Mouse (Mus musculus): ENCODE results near the gene Lst1.

Gene Lst1

DNA sequence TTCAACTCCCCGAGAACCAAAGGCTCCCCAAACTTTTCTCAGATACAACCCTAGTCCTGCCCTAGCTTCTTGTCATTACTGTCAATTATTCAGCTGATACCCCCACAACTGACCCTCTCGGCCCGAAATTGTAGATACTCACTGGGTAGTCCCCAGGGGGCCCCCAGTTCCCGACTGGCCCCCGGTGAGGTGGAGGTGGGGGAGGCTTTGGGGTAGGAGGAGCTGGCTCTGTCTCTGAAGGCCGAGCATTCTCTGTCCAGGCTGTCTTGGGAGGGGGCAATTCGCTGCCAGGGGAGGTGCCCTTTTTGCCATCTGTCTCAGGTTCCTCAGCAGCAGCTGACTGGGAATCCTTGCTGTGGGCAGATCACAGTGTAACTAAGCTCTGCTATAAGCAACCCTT, 28.6 kb downstream of the Lst1 start:
- ATAC-seq (ENCODE audit: low TSS enrichment): no peak

DNA sequence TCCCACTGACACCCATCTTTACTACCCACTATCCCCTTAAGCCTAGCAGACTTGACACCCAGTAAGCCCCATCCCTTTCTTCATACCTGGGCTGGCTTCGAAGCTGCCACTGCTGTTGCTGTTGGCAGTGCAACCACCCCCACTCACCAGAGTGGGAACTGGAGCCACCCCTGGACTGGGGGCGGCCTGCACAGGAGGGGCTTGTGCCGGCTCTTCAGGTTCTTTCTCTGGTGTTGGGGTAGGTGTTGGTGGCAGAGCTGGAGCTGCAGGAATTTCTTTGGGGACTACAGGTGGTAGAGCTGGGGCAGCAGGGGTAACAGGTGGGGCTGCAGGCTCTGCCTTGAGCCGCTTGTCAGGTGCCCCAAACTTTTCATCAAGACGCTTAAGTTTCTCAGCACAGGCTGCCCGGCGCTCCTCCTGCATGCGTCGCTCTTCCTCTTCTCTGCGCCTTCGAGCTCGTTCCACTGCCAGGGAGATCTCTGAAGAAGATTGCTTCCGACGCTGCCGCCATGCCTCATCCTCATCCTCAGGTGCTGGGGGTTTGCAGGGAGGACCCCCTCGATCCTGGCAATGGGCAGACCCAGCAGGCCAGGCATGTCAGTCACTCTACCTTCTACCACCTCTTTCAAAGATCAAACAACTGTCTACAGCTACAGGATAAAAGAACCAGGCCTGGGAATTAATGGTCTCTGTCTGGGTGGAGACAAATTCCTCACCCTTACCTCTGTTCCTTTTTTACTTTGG, 29.2 kb downstream of the Lst1 start:
- no peak for ATAC-seq (ENCODE audit: low TSS enrichment)

DNA sequence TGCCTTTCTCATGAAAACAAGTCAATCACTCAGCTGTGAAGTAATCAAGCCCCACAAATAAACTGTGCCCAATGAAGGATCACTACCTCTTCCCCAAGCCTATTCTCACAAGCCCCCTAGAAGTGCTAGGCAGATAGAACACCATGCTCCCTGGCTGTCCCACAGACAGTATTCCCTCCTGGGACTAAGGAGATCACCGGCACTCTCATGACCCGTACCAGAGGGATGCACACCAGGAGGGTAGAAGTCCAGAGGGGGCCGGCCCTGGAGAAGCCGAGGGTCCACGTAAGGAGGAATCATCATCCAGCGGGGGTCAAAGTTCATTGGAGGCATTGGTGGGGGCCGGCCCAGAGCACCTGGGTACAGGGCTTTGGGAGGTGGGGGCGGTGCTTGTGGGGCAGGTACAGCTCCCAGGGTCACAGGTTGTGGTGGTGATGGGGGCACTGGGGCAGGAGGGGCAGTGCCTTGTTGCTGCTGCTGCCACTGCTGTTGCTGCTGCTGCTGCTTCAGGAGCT, 30.5 kb downstream of the Lst1 start:
- no peak for ATAC-seq (ENCODE audit: low TSS enrichment)

DNA sequence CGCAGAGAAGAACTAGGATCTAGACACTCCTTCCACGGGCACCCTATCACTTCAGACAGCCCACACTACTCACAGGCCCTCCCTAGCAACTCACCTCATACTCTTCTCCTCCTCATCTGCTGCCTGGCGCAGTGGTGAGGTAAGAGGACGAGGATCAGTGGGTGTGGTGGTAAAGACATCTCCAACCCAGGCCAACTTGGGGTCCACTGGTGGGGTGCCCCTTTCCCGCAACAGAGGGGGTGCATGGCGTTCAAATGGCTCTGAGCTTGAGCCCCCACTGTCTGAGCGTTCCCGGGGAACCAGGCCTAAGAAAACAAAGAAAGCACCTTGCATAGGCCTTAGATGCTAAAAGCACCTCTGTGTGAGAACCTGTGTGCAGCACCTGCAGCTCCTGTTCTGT, 31.0 kb downstream of the Lst1 start:
- ATAC-seq (ENCODE audit: low TSS enrichment): no peak

DNA sequence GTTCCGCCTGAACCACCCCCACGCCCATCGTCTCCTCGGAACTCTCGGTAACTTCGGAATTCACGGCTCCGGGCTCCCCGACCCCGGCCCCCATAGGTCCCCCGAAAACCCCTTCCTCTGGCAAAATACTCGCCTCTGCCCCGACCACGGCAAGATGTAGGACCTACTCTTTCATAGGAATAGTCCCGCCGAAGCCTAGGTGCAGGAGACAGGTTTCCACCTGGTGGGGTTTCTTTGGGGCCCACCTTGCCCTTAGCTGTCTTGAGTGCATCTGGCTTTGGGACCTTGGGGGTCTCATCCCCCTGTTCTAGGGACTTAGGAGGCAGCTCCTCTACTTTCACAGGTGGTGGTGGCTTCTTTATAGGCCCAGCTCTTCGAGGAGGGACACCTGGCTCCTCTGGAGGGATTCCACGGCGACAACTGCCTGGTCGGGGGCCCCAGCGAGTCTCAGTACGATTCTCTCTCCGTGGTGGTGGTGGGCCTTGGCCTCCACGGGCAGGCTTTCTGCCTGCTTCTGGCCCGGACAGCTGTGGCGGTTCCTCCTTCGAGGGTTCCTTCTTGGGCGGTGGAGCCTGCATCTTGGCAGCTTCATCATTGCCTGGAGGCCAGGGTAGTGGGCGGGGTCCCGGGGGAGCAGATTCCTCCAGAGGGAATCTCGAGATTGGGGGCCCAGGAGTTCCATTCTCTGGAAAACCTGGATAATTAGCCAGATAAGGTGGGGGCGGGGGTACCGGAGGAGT, 31.6 kb downstream of the Lst1 start:
- ATAC-seq (ENCODE audit: low TSS enrichment): no peak

DNA sequence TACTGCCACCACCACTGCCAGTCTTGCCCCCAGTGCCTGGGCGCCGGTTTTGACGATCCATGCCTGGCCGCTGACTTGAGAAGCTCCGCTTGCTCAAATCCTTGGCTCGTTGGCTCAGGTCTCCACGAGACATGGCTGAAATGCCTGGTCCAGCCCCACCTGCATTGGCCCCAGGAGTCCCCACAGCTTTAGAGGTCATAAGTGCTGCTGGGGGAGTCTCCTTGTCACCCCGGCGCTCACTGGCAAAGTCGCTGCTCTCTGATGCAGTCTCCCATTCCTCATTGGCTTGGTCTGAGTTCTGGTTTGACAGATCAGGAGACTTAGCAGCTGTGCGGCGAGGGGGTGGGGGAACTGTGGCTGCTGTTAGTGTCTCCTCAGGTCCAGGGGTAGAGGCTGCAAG, 32.8 kb downstream of the Lst1 start:
- no peak for ATAC-seq (ENCODE audit: low TSS enrichment)

DNA sequence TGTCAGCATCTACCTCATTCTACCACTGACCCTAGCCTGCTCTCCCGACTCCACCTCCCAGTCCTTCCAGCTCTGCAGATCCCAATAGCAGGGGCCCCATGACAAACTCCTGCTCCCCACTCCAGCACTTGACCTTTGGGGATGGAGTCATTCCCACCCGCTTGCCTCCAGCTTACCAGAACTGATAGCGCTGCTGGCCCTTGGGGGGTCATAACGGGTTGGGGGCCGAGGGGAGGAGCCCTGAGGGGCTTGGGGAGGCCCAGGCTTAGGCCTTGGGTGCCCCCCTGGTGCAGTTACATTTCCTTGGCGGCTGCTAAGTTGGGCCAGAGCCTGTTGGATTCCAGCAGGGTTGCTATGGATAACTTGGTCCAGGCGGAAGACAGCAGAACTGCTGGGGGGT, 33.6 kb downstream of the Lst1 start:
- no peak for ATAC-seq (ENCODE audit: low TSS enrichment)

DNA sequence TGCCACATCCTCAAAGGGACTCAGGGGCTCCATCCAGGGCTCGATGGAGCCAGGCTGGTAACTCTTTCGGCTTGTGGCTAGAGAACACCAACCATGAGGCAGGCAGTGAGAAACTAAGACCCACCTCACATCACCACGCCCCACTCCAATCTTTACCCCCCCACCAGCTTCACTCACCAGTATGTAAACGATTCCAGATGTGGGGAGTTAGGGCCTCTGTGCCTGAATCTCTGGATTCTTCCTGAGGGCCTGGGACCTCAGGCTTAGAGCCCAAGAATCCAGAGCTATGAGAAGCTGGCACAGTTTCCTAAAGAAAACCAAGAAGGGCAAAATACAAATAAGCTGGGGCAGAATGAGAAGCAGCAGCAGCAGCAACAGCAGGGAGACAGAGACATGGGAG, 34.3 kb downstream of the Lst1 start:
- ATAC-seq (ENCODE audit: low TSS enrichment): no peak

DNA sequence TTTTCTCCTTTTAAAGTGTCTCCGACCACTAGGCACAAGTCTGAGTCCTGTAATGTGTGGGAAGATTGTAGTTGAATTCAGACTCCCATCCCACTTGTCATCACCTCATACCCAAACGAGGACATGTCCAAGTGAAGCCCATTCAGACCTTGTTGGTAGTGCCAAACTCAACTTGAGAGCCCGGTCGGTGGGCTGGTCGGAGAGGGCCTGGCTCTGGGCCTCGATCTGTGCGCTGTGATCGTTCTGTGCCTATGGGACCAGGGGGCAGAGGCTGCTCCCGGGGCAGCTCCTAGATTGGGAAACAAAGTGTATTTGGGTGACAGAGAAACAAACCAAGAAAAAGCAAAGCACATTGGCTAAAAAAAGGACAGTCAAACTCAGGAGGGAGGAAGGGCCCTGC, 35.2 kb downstream of the Lst1 start:
- no peak for ATAC-seq (ENCODE audit: low TSS enrichment)

DNA sequence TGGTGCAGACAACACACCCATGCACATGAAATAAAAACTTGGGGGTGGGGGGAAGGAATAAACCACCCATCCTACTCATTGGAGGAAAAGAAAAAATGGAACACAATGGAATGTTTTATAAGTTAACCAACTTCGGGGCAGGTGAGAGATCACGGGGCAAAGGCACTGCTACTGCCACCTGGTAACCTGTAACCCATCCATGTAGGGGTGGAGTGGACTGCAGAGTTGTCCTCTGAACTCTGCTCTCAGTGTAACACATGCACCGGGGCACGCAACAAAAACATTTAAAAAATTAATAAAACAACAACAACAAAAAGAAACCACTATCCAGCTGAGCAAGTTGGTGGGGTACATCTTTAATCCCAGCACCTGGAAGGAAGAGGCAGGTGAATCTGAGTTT, 36.1 kb downstream of the Lst1 start:
- no peak for ATAC-seq (ENCODE audit: low TSS enrichment)

DNA sequence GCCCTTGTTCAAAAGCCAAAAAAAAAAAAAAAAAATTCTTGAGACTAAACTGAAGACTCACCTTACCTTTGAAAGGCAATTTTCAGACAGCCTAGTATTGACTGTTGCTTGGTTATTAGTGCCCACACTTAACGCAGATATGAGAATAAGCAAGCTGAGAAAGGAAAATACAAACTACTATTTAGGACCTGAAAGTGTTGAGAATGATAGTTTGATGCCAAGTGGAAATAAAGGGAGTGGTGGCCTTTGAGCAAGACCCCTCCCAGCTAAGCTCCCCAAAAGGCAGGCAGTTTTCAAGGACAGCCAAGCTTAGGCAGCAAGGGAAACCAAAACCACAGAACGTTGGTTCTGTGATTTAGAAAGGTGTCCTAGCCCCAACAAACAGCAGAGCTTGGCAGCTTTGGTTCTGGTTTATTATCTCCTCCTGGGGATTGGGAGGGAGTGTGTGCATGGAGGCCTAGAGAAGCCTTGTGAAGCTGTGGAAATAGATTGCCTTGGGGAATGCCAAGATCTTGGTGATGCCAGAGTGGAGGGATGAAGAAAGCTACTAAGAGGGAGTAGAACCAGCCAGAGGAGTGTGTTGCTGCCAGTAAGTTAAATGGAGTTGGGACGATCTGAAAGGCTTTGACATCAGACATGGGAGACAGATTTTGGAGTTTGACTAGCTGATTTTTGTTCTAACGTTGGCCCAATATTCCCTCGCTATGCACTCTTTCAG, 40.2 kb downstream of the Lst1 start:
- peak; percentile 38; the same call in 1 of the 2 replicates for ATAC-seq (ENCODE audit: low TSS enrichment)

DNA sequence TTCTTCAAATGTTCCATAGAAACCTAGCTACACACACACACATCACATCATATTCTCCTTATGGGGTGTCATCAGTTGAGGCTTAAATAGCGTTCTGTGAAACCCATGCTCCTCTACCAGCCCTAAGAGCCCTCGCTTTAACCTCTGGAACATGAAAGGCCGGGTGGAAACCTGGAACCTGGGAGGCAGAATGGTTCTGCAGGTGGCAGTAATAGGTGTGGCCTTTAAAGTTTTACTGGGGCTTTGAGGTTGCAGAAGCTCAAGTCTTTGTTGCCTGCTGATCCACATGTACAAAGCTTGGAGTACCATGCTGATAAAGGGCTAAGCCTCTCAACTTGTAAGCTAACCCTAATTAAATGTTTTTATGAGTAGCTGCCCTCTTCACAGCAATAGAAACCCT, 40.9 kb downstream of the Lst1 start:
- ATAC-seq (ENCODE audit: low TSS enrichment): no peak

DNA sequence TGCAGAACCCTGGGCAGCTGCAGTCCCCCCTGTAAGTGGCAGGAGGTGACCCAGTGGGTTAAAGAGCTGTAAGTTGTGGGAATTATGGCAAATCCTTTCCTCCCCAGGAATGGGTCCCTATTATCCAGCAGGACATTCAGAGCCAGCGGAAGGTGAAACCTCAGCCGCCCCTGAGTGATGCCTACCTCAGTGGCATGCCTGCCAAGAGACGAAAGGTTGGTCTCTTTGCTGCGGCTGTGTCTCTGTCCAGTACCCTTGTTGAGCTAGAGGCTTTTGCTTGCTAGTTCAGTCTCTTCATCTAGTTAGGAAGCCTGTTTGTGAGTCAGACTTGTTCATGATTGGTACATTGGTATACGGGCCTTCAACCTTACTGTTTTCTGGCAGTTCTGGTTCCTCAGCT, 42.1 kb downstream of the Lst1 start:
- no peak for ATAC-seq (ENCODE audit: low TSS enrichment)

DNA sequence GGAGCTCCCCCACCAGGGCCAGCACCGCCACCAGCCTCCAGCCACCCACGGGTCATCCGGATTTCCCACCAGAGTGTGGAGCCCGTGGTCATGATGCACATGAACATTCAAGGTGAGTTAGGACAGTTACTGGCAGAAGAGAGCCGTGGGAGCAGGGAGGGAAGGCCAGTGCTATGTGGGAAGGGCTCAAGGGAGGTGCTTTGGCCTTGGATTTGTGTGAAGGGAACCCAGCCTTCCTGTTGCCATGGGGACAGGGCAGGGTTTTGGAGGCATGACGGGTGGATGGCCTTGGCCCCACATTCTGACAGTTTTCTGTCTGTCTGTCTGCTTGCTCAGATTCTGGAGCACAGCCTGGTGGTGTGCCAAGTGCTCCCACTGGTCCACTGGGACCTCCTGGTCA, 46.3 kb downstream of the Lst1 start:
- ATAC-seq (ENCODE audit: low TSS enrichment): no peak

DNA sequence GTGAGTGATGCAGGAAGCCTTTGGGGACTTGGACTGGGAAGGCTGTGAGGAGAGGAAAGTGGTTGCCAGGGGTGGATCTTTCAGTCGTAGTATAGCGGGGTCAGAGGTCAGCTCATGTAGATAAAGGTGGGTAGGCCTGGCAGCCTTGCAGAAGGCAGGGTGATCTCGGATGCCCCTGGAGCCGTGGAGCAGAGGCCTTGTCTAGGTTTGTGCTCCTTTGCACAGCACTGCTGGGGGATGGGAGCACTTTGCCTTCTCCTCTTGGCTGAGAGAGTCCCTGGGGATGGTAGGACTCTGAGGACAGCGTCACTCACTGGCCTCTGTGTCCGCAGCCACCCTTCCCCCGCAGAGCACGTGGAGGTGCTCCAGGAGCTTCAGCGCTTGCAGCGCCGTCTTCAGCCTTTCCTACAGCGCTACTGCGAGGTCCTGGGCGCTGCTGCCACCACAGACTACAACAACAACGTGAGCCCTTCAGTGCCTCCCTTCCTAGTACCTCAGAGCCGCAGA, 47.7 kb downstream of the Lst1 start:
- no peak for ATAC-seq (ENCODE audit: low TSS enrichment)

DNA sequence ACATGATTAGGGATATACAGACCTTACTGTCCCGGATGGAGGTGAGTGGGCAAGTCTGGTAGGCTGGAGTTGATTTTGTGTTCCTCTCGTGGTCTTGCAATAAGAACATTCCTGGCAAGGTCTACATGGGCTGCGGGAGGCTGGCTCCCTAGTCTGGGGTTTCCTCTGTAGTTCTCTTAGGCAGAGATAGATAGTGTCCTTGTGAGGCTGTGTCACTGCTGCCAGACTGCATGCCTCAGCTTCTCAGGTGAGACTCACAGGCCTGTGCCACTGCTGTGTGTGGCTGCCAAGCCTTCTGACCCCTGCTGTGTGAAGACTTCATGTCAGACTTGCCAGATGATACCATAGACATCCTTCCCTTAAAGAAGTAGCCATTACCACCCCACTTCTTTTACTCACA, 49.0 kb downstream of the Lst1 start:
- ATAC-seq (ENCODE audit: low TSS enrichment): no peak

DNA sequence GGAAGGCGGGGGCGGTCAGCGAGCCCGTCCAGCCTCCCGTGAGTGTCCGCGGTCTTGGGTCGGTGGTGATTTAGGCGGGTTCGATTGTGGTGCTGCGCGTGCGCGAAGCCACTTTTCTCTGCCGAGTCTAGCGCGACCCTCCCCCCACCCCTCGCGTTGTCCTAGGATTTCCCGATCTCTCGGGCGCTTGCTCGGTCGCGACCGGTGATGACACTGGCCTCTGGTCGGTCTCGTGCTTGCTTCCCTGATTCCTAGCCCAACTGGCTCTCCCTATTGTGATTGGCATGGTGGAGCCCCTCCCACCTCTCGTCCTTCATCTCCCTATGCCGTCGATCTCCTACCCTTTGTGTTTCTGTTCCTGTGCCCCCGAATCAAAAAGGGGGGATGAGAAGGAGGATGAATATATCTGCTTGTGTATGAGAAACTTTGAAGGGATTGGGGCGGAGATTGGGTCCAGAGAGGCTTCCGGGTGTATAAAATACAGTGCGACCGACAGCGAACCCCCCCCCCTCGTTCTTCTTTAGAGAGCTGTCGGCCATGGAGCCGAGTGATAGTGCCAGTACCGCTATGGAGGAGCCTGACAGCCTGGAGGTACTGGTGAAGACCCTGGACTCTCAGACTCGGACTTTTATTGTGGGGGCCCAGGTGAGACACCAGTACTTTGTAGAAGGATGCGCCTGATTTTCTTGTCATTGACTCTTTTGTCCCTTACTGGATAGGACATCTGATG, 52.5 kb downstream of the Lst1 start:
- peak; percentile 58 for ATAC-seq (ENCODE audit: low TSS enrichment)

Data from frontal cortex, adult (tissue).